Mouse (Mus musculus) kidney, postnatal 10 days (tissue): ENCODE measurements around the gene Sptb.

ENCODE experiments used
- DNase-seq: peaks from one replicate; pipeline ENCODE4 v3.0.0; 2021; ENCODE audit warnings: mixed read lengths

The Sptb gene

DNA sequence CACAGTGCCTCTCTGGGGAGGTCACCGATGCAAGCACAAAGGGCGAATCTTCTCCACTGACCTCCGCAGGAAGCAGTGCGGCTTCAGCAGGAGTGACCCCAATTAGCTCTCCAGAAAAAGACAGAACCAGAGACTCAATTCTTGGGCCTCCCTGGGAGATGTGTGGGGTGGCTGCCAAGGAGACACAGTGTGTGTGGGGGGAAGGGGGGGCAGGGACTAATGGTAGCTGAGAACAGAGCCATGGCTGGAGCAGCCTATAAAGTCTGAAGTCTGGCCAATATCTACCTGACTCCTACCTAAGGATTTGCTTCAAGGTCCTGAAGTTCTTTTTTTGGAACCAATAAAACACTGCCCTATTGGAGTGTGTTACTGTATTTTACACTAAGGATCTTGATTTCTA lies 105.8 kb downstream of the Sptb start:
- no peak for DNase-seq

DNA sequence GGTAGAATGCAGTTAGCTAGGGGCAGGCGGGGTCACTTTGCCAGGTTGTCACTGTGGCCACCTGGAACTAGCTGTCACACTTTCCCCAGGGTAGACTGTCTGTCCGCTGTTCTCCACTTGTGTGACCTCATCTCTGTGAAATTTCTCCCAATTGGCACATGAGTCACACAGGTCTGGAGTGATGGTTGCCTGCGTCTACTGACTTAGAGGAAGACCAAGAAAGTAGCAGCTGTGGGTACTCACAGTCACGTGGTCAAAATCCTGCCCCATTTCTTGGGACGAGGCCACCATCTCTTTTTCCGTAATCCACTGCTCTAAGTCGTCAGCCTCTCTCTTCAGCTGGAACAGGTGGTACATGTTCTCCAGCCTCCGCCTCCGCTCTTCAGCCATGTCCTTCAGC lies 106.6 kb downstream of the Sptb start:
- no peak for DNase-seq

DNA sequence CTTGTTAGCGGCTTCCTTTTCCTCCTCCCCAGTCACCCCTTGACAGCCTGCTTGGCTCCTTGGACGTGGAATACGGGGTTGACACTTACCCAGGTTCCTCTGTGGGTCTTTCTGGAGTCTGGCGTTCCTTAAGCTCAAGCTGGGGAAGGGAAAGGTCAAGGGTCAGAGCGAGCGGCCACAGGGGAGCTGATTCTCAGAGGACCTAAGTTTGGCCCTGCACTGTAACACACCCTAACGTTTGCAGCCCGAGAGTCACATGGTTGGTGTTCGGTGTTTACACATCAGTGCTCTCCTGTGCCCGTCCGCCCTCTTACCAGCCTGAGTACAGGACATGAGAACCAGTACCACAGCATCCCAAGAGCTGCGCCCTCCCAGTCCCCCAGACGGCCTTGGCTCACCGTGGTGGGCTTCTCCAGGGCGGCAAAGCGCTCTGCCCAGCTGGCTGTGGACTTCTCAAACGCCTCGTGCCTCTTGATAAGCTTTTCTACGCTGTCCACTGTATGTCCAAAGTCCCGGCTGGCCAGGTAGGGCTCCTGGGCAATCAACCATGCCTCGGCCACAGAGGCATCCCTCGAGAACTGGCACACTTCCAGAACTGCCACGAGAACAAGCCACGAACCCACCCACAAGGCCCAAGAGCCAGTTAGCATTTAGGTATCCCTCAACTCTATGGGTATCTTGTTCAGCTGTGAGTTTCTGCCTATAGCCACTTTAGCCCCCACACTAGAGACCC lies 112.0 kb downstream of the Sptb start:
- peak; percentile 62 for DNase-seq

DNA sequence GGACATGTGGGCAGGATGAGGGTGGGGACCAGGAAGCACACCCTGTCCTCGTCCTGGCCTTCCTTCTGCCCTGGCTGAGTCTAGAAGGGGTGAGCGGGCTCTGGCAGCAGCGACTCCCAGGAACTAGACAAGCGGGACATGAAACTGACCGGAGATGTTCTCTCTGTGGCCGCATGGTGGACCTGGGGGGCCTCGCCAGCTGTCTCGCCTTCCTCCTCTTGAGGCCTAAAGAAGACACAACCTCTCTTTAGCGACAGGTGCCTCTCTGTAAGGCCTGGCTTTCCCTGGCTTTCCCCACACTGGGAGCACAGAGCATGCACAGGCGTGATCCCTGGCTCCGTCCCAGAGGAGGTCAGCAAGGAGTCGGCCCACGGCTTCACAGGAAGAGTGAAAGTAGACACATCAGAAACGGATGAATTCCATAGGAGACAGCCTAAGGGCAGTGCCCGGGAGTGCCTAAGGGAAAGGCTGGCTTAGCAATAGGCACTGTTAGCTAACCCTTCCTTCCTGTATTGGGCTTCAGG lies 112.7 kb downstream of the Sptb start:
- peak; percentile 72 for DNase-seq

DNA sequence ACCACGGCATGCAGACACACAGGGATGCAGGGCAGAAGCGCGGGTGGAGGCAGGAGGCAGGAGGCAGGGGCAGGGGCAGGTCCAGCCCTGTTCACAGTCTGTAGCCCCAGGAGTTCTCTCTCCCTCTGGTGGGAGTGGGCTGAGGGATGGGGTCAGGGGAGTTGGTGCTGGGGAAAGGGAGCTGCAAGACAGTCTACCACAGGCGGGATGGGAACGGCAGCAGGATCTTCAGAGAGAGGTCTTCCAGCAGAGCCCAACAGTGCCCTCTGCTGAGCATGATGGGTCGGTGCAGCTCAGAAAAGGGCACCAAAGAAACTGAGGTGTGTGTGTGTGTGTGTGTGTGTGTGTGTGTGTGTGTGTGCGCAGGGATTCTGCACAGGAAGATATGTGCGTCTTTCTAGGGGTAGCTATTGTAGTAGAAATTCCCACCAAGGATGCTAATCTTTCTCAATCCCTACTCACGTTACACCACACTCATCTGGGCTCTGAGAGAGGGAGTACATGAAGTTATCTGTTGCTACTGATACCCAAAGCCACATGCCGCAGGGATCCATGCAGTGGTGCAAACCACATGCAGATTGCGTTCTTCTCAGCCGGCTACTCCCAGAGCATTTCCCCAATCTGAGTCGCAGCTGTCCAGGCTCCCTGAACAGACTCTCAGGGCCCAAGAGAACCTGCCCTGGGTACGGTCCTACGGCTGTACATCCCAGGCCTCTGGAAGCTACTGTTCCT lies 113.9 kb downstream of the Sptb start:
- peak; percentile 87 for DNase-seq

DNA sequence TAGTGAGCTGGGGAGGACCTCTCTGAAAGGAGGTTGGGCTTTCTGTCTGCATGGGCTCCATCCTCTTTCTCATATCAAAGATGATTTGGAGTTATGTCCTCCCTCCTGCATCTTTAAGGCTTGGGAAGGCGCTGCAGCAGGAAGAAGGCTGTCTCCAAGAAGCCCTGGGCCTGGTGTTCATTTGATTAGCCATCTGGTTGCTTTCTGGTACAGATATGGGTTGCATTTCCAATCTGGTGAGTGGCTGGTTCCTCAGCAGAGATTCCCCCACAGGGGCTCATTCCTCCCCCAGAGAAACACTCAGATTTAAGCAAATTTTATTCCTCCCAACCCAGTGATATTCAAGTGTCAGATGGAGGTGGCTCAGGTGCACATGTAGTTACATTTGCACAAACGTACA lies 114.5 kb downstream of the Sptb start:
- DNase-seq = no peak

DNA sequence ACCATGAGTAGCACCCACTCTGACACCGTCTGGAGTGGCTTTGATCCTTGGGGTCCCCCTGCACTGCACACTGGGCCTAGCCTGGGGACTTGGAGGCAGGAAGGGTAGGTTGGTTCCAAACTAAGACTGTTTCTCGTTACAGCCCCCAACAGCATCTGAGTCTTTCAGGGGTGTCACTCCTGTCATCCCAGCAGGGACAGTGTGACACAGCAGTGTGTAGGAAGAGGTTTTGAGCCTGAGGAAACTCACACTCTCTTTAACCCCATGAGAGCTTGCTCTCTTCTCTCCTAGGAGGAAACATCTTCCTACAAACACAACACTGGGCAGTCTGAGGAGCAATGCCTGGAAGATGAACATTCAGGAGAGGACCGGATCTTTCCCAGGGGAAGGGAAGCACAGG lies 115.8 kb downstream of the Sptb start:
- no peak for DNase-seq

DNA sequence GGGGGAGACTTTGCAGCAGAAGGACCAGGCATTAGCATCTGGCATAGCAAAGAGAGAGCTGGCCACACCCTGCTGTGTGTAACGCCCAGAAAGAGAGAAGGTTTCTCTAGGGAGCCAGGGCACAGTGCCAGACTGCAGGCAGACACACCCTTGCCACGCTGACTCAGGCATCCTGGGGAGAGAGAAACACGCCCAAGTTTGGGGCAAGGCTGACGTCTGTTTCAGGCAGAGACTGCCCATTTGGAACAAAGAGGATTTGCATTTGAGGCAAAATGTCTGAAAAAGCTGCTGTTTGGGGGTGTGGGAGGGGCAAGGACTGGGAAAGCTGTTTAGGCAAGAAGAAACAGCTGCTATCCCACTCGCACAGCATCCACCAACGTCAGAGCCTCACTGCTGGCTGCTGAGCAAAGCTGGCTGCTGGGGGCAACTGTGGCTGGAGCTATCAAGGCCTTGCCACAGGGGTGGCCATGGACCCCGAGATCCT lies 116.5 kb downstream of the Sptb start:
- peak; percentile 84 for DNase-seq

DNA sequence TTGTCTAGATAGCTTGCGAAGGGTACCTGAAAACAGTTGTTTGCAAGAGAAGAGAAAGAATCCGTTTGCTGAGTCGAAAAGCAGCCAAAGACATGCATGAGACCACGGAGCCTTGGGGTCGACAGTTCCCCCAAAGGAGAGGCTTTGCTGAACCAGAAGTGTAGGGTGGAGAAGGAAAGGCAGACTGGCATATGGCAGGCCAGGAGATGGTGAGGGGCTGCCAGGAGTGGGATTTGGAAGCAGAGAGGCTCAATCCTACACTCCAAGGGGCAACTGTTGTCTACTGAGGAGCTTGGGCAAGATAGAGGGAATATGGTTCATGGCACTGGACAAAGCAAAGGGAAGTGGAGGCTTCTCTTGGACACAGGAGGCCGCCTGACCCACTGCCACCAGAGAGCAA lies 117.1 kb downstream of the Sptb start:
- DNase-seq = no peak

DNA sequence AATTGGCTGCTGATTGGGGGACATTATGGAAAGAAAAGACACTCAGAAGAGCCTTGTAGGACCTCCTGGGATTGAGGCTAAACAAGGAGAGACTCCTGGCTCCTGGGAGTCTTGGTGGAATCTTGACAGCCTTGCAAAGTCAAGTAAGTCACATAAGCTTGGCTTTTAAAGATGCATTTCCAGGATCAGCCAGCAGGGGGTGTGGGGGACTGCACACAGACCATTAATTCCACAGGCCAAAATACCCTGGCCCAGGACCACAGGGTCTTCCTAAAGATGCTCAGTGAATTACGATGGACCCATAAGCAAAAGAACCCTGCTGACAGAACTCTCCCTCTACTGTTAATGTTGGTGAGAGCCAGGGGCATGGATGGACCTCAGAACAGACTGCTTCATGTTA lies 118.1 kb downstream of the Sptb start:
- DNase-seq = peak; percentile 76

DNA sequence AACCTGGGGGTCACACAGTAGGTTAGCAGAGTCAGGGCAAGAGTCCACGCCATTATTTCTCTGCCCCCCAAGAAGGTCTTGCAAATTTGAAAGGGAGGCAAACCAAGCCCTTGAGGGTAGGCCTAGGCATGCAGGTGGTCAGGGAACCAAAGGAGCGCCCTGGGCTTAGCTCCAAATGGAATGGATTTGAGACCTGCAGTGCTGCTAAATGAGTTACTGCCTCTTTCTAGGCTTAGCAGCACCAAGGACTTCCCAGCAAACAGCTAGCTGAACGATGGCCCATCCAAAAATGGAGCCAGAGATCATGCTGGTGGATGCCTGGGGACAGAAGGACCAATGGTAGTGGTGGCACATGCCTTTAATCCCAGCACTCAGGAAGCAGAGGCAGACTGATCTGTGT lies 119.3 kb downstream of the Sptb start:
- DNase-seq = no peak

DNA sequence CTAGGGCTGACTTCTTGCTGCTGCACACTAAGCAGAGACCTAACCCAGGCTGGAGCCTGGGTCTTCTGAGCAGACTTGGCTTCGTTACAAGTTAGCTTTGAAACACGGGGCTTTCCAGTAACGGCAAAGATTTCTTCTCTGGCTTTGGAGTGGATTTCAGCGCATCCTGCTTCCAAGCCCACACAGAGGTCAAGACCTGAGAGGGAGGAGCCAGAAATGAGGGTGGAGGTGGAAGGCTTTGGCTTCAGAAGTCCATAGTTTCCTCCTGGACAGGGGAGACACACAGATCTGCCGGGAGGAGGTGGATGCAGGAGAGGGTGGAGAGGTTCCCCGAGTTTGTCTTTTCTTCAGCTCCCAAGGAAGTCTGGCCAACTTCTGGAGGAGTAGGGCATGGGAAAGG lies 120.8 kb downstream of the Sptb start:
- peak; percentile 58 for DNase-seq

DNA sequence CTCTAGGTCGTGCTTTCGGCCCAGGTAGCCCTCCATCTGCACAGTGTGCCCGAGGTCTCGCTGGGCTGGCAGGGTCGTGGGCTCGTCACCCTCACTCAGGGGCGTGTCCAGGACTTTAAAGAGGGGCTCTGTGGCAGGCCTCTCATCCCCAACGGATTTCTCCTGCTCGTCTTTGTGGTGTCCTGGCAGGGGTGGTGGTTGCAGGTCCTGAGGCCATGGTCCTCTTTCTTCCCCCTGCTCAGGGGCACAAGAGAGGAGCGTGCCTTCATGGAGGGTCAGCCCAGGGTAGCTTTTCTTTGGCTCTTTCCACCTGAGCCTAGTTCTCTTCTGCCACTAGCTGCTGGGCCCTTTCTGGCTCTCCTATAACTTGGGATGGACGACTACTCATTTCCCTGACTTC lies 123.0 kb downstream of the Sptb start:
- DNase-seq = no peak

DNA sequence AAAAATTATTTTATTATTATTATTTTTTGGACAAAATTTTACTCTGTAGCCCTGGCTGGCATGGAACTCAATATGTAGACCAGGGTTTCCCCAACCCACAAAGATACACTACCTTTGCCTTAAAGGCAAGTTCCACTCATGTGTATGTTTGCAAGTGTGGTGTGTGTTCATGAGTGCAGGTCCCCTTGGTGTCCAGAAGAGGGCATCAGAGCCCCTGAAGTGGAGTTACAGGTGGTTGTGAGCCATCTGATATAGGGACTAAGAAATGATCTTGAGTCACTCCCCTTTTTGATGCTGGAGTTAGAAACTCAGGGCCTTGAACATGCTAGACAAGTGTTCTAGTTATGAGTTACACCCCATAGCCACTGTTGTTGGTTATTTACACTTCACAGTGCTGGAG lies 125.3 kb downstream of the Sptb start:
- DNase-seq = no peak

DNA sequence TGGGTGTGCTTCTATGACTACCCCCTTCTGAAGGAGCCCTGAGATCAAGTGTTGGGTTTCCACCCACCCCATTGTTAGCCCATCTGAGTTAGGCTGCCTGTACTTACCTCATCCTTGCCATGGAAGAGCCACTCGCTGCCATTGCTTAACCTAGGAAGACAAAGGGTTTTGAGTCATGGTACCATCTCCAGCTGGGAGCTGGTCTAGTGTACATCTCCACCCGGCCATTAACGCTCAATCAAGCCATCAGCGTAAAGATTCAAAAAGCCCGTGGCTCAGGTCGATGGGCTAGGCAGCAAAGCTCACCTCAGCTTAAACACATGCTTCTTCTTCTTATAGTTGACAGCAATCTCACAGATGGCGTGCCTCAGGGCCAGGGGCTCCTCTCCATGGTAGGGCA lies 126.9 kb downstream of the Sptb start:
- DNase-seq = no peak

DNA sequence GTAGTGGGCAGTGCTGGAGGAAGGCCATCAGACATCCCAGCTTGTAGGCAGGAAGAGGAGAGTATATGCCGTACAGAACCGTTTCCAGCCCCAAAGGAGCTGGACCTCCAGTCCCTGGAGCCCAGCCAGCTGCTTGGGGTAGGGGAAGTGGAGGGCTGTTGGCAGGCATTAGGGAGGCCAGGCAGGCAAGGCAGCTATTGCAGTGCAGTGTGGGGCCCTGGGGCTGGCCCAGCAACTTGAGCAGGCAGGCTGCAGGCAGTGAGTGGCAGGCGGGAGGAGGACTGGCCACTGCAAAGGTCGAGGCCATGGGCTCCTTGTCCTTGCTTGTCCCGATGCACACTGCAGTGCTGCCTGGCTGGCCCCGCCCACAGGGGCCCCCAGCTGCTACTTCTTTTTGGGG lies 127.5 kb downstream of the Sptb start:
- DNase-seq = peak; percentile 76

DNA sequence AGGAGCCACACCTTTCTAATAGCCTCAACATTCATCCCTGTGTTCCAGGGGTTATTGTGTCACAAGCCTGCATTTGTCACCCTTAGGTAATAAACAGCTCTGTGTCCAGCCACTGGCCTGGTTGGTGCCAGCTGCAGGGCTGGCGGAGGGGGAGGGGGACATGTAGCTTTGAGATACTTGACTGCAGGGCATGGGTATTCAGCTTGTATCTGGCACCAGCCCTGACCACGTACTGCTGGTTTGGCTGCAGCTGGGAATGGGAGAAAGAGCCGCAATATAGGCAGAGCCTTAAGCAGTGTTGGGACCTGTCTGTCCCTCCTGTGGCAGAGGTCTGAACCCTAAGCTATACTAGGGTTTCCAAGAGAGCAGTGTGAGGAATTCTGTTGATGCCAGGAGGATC lies 128.2 kb downstream of the Sptb start:
- DNase-seq = no peak

DNA sequence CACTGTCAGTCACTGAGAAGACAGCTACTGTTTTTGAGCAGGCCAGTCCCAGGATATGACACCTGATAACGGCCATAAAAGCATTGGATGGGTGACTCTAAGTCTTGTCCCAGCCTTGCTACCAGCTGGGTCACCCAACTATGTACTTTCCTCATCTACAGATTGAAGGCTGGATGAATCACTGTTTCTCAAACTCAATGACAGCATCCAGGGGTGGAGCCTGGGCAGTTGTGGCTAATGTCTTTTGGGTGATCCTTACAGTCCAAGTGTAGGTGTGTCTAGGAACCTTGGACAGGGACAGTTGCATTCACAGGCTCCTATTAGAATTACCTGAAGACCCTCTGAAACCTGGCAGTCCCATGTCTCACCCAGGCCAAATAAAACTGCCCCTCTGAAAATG lies 130.5 kb downstream of the Sptb start:
- no peak for DNase-seq

DNA sequence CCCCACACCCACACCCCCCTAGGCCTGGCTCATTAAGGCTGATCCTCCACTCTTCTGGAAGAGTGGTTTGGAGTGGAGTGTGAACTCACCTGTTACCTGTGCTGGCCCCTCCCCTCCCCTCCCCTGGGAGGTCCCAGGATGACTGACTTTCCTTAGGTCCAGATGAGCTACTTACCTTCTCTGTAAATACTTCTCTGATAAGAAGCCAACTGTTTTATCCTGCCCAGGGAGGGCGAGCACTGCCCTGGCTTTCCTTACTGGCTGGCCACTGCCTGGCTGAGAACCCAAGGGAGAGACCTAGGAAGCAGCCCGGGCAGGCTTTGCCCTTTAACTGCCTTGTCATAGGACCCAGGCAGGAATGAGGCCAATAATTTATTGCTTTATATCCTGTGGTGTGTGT lies 131.9 kb downstream of the Sptb start:
- DNase-seq = no peak

DNA sequence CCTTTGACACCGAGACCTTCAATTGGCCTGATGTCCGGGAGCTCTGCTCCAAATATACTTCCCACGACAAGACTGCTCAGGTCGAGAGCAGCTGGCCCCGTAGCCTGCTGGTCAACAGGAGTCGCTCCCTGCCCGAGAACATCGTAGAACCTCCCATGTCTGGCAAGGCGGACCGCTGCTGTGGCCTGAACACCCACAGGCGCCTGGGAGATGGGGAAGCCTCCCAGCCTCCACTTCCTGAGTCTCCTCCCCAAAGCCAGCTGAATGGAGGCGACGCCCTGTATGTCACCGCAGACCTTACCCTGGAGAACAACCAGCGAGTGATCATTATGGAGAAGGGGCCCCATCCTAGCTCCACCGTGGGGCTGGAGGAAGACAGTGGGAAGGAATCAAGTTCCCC lies 132.5 kb downstream of the Sptb start:
- no peak for DNase-seq

DNA sequence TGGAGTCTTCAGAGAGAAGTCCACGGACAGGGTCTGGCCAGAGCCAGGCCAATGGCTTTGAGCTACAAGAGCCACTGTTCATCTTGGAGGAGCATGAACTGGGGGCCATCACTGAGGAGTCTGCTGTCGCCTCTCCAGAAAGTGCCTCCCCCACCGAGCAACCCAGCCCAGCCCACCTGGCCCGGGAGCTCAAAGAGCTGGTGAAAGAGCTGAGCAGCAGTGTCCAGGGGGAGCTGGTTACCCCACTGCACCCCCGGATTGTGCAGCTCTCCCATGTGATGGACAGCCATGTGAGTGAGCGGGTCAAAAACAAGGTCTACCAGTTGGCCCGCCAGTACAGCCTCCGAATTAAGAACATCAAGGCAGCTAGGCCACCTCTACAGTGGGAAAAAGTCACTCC lies 133.5 kb downstream of the Sptb start:
- no peak for DNase-seq

DNA sequence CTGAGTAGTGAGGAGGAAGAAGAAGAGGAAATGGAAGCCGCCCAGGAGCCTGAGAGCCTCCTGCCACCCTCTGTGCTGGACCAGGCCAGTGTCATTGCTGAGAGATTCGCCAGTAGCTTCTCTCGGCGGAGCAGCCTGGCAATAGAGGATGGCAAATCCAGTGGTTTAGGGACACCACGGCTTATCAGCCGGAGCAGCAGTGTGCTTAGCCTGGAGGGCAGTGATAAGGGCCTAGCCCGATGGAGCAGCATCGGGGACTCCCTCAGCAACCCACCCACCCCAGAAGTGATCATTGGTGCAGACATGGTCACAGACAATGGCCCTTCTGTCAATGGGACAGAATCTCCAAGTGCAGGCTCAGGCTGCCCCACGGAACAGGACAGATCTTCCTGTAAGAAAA lies 134.3 kb downstream of the Sptb start:
- DNase-seq = no peak

DNA sequence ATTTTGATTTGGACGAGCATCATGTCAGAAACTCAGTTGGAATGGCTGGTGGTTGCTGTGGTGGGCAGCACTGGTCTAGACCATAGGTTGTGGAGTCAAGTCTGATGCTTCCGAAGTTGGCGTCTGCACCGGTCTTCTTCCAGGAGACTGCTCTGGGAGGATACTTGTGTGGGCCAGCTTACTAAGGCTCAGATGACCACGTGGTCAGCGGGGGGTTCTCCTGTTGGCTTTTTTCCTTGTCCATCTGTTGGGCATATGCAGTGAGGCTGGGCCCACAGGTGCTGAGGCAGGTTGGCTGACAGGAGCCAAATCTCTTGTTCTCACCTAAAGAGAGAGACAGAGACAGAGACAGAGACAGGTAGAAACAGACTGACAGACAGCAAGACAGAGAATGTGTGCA lies 135.5 kb downstream of the Sptb start:
- DNase-seq = no peak

DNA sequence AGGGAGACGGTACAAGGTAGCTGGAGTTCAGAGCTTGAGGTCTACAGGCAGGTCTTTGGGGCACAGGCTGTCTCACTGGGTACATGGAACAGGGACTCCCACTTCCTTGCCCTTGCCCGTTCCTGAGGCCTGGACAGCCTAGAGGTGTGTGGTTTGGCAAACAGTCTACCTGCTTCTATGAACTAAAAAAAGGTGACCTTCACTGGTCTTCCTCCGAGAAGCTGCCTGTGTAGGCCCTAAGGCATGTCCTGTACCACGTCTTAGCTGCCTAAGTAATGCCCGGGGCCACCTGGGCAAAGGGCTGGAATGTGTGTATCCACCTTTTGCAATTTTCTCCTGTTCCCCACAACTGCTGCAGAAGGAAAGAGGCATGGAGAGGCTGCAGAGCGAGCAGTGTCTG lies 137.0 kb downstream of the Sptb start:
- DNase-seq = no peak
